Mouse (Mus musculus): Measurements from ENCODE around the gene Rcbtb2.

DNA sequence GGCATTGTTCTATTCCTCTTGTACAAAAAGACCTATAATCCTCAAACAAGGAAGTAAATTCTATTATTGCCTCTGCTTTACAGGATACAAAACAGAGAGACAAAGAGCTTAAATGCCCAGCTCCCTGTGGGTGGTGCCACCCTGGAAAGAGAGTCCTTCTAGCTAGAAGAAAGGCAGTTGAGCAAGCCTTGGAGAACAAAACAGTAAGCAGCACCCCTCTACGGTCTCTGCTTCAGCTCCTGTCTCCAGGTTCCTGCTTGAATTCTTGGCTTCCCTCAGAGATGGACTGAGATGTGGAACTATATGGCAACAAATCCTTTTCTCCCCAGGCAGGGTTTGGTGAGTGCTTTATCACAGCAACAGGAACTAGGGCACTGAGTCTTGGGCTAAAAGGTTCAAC is 11.7 kb upstream of the Rcbtb2 start:
- TF ChIP-seq CTCF (IDR thresholded peaks at IDR 0.05; ENCODE audit: borderline replicate concordance, extremely low read depth, insufficient read depth, insufficient read length), result no peak
- TF ChIP-seq POLR2A (IDR thresholded peaks at IDR 0.05; ENCODE audit: borderline replicate concordance, extremely low read depth, insufficient read depth, insufficient read length, poor library complexity, severe bottlenecking), result no peak
